Mouse (Mus musculus): Measurements from ENCODE around the gene Nfe2. TPM values are rescaled to one million over a fixed set of nuclear protein-coding genes. Genes with fewer than 3 reads are reported as not detected.
A peak's percentile ranks its signal among the peaks of the same experiment; 100 is the strongest.

The Nfe2 gene
- polyA plus RNA-seq, 1 experiment from 2014 or later, result 1.9 TPM

DNA sequence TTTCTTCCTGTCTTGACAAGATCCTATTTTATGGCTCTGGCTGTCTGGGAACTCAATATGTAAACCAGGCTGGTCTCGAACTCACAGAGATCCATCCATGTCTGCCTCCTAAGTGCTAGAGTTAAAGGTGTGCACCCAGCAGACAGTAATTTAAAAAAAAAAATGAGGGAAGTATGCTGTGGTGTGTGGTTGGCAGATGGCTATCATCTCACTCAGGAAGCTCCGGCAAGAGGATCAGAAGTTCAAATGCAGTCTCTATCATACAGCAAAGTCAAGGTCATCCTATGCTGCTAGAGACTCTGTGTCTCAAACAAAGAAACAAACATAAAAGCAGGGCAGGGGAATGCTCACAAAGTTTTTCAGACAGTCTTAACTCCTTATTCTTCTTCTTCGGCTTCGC lies 10.7 kb upstream of the Nfe2 start:
- no peaks in the 10 kb centered on the region for H3K27me3 ChIP-seq (replicated peaks; ENCODE audit: control insufficient read depth, insufficient read depth, low read length)
- WGBS, result 76% methylated on average over 4 of the region's 4 CpGs
- DNase-seq (ENCODE audit: low spot score), result no peak
- no peak for ATAC-seq (replicated peaks; ENCODE audit: low FRiP score, low TSS enrichment, low read depth)
- no peak overlapping the region for H3K4me3 ChIP-seq (ENCODE audit: low read depth, low read length)
- H3K9me3 ChIP-seq (ENCODE audit: control insufficient read depth, low read length), result no peaks in the 10 kb centered on the region
- no peaks in the 10 kb centered on the region for H3K36me3 ChIP-seq (ENCODE audit: control insufficient read depth, insufficient read depth, low read length)
- no peak overlapping the region for H3K4me2 ChIP-seq (ENCODE audit: low read length)
- no peak overlapping the region for H3K9ac ChIP-seq (ENCODE audit: low read length)
- no peak overlapping the region for H3K27ac ChIP-seq (ENCODE audit: low read depth)
- peaks cover 5% of the 10 kb centered on the region for H3K4me1 ChIP-seq (replicated peaks; ENCODE audit: control insufficient read depth, insufficient read depth, low read length)

GRCm38 (mm10) chr15:103264794-103265193 lies 6.6 kb upstream of the Nfe2 start:
- no peak overlapping the region for H3K27ac ChIP-seq (ENCODE audit: low read depth)
- no peak overlapping the region for H3K4me2 ChIP-seq (ENCODE audit: low read length)
- H3K4me3 ChIP-seq (ENCODE audit: low read depth, low read length), result no peak overlapping the region
- WGBS, result 87% methylated on average over 2 of the region's 2 CpGs
- H3K36me3 ChIP-seq (ENCODE audit: control insufficient read depth, insufficient read depth, low read length), result no peaks in the 10 kb centered on the region
- no peaks in the 10 kb centered on the region for H3K9me3 ChIP-seq (ENCODE audit: control insufficient read depth, low read length)
- ATAC-seq (replicated peaks; ENCODE audit: low FRiP score, low TSS enrichment, low read depth) (no peak), DNase-seq (ENCODE audit: low spot score) (no peak)
- H3K27me3 ChIP-seq (replicated peaks; ENCODE audit: control insufficient read depth, insufficient read depth, low read length), result no peaks in the 10 kb centered on the region
- H3K9ac ChIP-seq (ENCODE audit: low read length), result no peak overlapping the region
- H3K4me1 ChIP-seq (replicated peaks; ENCODE audit: control insufficient read depth, insufficient read depth, low read length), result no peaks in the 10 kb centered on the region

- Histone ChIP-seq H3K27me3 (replicated peaks; ENCODE audit: control insufficient read depth, insufficient read depth, low read length) (no peaks in the 10 kb centered on the region), H3K4me3 (ENCODE audit: low read depth, low read length) (no peak overlapping the region), H3K9me3 (ENCODE audit: control insufficient read depth, low read length) (no peaks in the 10 kb centered on the region), H3K4me1 (replicated peaks; ENCODE audit: control insufficient read depth, insufficient read depth, low read length) (peaks cover 2% of the 10 kb centered on the region), H3K36me3 (ENCODE audit: control insufficient read depth, insufficient read depth, low read length) (no peaks in the 10 kb centered on the region), H3K27ac (ENCODE audit: low read depth) (no peak overlapping the region), H3K9ac (ENCODE audit: low read length) (no peak overlapping the region), H3K4me2 (ENCODE audit: low read length) (no peak overlapping the region)
- ATAC-seq (replicated peaks; ENCODE audit: low FRiP score, low TSS enrichment, low read depth) (no peak), DNase-seq (ENCODE audit: low spot score) (no peak)
- WGBS, result 67% methylated on average over 1 of the region's 1 CpGs
Observed at GRCm38 (mm10) chr15:103259989-103260388, 1.8 kb upstream of the Nfe2 start.

DNA sequence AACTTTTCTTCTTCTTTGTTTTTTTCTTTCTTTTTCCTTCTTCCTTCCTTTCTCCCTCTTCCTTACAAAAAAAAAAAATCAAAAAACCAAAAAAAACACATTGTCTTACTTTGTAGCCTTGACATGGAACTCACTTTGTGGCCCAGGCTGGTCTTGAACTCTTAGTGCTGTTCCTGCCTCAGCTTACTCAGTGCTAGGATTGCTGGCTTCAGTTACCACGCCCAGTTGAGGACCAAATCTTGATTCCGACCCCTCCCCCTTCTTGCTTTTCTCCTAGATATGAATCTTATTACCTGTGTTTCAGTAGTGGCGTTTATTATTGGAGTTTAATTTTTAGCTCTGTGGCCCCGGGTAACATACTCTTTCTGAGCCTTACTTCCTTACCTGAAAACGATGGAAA lies 959 bp upstream of the Nfe2 start:
- Histone ChIP-seq H3K27ac (ENCODE audit: low read depth) (no peak overlapping the region), H3K9me3 (ENCODE audit: control insufficient read depth, low read length) (no peaks in the 10 kb centered on the region), H3K4me1 (replicated peaks; ENCODE audit: control insufficient read depth, insufficient read depth, low read length) (peaks cover 7% of the 10 kb centered on the region), H3K36me3 (ENCODE audit: control insufficient read depth, insufficient read depth, low read length) (no peaks in the 10 kb centered on the region), H3K9ac (ENCODE audit: low read length) (no peak overlapping the region), H3K4me2 (ENCODE audit: low read length) (no peak overlapping the region), H3K27me3 (replicated peaks; ENCODE audit: control insufficient read depth, insufficient read depth, low read length) (0 out of 2 replicates have a peak, but pooled peaks cover 3% of the 10 kb centered on the region), H3K4me3 (ENCODE audit: low read depth, low read length) (no peak overlapping the region)
- DNase-seq (ENCODE audit: low spot score), result no peak
- no peak for ATAC-seq (replicated peaks; ENCODE audit: low FRiP score, low TSS enrichment, low read depth)
- 83% methylated on average over 5 of the region's 5 CpGs for WGBS

GRCm38 (mm10) chr15:103256210-103256986 lies 1.8 kb downstream of the Nfe2 start:
- no peak overlapping the region for H3K27ac ChIP-seq (ENCODE audit: low read depth)
- ATAC-seq (replicated peaks; ENCODE audit: low FRiP score, low TSS enrichment, low read depth), result no peak
- peaks cover 7% of the 10 kb centered on the region for H3K4me1 ChIP-seq (replicated peaks; ENCODE audit: control insufficient read depth, insufficient read depth, low read length)
- no peaks in the 10 kb centered on the region for H3K36me3 ChIP-seq (ENCODE audit: control insufficient read depth, insufficient read depth, low read length)
- H3K9me3 ChIP-seq (ENCODE audit: control insufficient read depth, low read length), result no peaks in the 10 kb centered on the region
- no peak for DNase-seq (ENCODE audit: low spot score)
- H3K27me3 ChIP-seq (replicated peaks; ENCODE audit: control insufficient read depth, insufficient read depth, low read length), result 0 out of 2 replicates have a peak, but pooled peaks cover 3% of the 10 kb centered on the region
- H3K9ac ChIP-seq (ENCODE audit: low read length), result no peak overlapping the region
- no peak overlapping the region for H3K4me2 ChIP-seq (ENCODE audit: low read length)
- 91% methylated on average over 6 of the region's 6 CpGs for whole genome bisulfite sequencing
- H3K4me3 ChIP-seq (ENCODE audit: low read depth, low read length), result no peak overlapping the region

DNA sequence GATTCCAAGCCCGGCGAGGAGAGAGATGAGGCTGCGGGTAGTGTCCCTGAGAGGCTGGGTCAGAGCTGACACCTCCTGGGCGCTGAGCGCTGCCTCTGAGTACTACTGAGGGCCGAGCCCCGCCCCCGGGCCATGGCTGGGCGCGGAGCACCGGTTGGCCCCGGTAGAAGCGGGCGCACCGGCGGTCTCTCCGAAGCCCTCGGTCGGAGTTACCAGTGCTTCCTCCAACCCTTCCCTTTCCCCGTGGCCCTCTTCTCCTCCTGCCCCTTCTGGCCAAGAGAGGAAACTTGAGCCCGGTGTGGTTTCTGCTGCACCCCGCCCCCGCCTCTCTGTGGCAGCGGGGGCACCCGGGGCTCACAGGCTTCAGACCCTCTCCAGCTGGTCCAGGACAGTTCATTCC lies 3.0 kb downstream of the Nfe2 start:
- H3K9ac ChIP-seq (ENCODE audit: low read length), result peak overlapping the region; percentile 48
- 1% methylated on average over 25 of the region's 25 CpGs for WGBS
- H3K4me2 ChIP-seq (ENCODE audit: low read length), result peak overlapping the region; percentile 92
- no peak overlapping the region for H3K27ac ChIP-seq (ENCODE audit: low read depth)
- DNase-seq (ENCODE audit: low spot score), result peak; percentile 67
- 0 out of 2 replicates have a peak, but pooled peaks cover 3% of the 10 kb centered on the region for H3K27me3 ChIP-seq (replicated peaks; ENCODE audit: control insufficient read depth, insufficient read depth, low read length)
- H3K36me3 ChIP-seq (ENCODE audit: control insufficient read depth, insufficient read depth, low read length), result no peaks in the 10 kb centered on the region
- peaks cover 7% of the 10 kb centered on the region for H3K4me1 ChIP-seq (replicated peaks; ENCODE audit: control insufficient read depth, insufficient read depth, low read length)
- H3K4me3 ChIP-seq (ENCODE audit: low read depth, low read length), result peak overlapping the region; percentile 38
- no peaks in the 10 kb centered on the region for H3K9me3 ChIP-seq (ENCODE audit: control insufficient read depth, low read length)
- ATAC-seq (replicated peaks; ENCODE audit: low FRiP score, low TSS enrichment, low read depth), result 0 out of 2 replicates have a peak, but pooled peaks have one; percentile 18

GRCm38 (mm10) chr15:103253352-103253751 lies 4.9 kb downstream of the Nfe2 start:
- H3K9ac ChIP-seq (ENCODE audit: low read length), result no peak overlapping the region
- peaks cover 7% of the 10 kb centered on the region for H3K4me1 ChIP-seq (replicated peaks; ENCODE audit: control insufficient read depth, insufficient read depth, low read length)
- no peak overlapping the region for H3K4me3 ChIP-seq (ENCODE audit: low read depth, low read length)
- no peaks in the 10 kb centered on the region for H3K9me3 ChIP-seq (ENCODE audit: control insufficient read depth, low read length)
- 97% methylated on average over 1 of the region's 1 CpGs for WGBS
- ATAC-seq (replicated peaks; ENCODE audit: low FRiP score, low TSS enrichment, low read depth) (no peak), DNase-seq (ENCODE audit: low spot score) (no peak)
- H3K27ac ChIP-seq (ENCODE audit: low read depth), result no peak overlapping the region
- peaks cover 8% of the 10 kb centered on the region for H3K36me3 ChIP-seq (ENCODE audit: control insufficient read depth, insufficient read depth, low read length)
- H3K27me3 ChIP-seq (replicated peaks; ENCODE audit: control insufficient read depth, insufficient read depth, low read length), result 0 out of 2 replicates have a peak, but pooled peaks cover 3% of the 10 kb centered on the region
- no peak overlapping the region for H3K4me2 ChIP-seq (ENCODE audit: low read length)

- no peak for ATAC-seq (replicated peaks; ENCODE audit: low FRiP score, low TSS enrichment, low read depth)
- H3K9ac ChIP-seq (ENCODE audit: low read length), result no peak overlapping the region
Observed at GRCm38 (mm10) chr15:103252660-103253059, 5.5 kb downstream of the Nfe2 start.

DNA sequence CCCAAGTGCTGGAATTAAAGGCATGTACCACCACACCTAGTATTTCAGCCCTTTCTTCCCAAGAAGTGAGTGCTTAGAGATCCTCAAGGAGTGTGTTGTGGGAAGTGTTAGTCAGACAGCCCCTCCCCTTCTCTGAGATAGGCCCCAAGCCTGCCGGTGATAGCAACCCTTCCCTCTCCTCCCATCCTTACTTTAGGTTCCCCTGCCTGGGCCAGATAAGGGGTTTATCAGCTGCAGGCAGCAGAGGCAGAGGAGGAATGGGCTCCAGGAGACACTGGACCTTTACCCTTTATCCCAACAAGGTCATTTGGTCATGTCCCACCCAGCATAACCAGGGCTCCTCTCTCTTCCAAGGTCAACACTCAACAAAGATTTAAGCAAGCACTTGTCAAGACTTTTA lies 6.6 kb downstream of the Nfe2 start:
- ATAC-seq (replicated peaks; ENCODE audit: low FRiP score, low TSS enrichment, low read depth), result no peak
- Histone ChIP-seq H3K4me2 (ENCODE audit: low read length) (no peak overlapping the region), H3K4me1 (replicated peaks; ENCODE audit: control insufficient read depth, insufficient read depth, low read length) (peaks cover 7% of the 10 kb centered on the region), H3K27ac (ENCODE audit: low read depth) (no peak overlapping the region), H3K9me3 (ENCODE audit: control insufficient read depth, low read length) (no peaks in the 10 kb centered on the region), H3K36me3 (ENCODE audit: control insufficient read depth, insufficient read depth, low read length) (peaks cover 25% of the 10 kb centered on the region), H3K9ac (ENCODE audit: low read length) (no peak overlapping the region), H3K4me3 (ENCODE audit: low read depth, low read length) (no peak overlapping the region), H3K27me3 (replicated peaks; ENCODE audit: control insufficient read depth, insufficient read depth, low read length) (0 out of 2 replicates have a peak, but pooled peaks cover 3% of the 10 kb centered on the region)
- DNase-seq (ENCODE audit: low spot score), result no peak
- WGBS, result 33% methylated on average over 1 of the region's 1 CpGs

More at GRCm38 (mm10) chr15:103252660-103253059, 5.5 kb downstream of the Nfe2 start:
- Histone ChIP-seq H3K36me3 (ENCODE audit: control insufficient read depth, insufficient read depth, low read length) (peaks cover 15% of the 10 kb centered on the region), H3K4me3 (ENCODE audit: low read depth, low read length) (no peak overlapping the region), H3K9me3 (ENCODE audit: control insufficient read depth, low read length) (no peaks in the 10 kb centered on the region), H3K27ac (ENCODE audit: low read depth) (no peak overlapping the region), H3K4me2 (ENCODE audit: low read length) (no peak overlapping the region), H3K4me1 (replicated peaks; ENCODE audit: control insufficient read depth, insufficient read depth, low read length) (peaks cover 7% of the 10 kb centered on the region), H3K27me3 (replicated peaks; ENCODE audit: control insufficient read depth, insufficient read depth, low read length) (0 out of 2 replicates have a peak, but pooled peaks cover 3% of the 10 kb centered on the region)
- no peak for DNase-seq (ENCODE audit: low spot score)
- WGBS, result 85% methylated on average over 3 of the region's 3 CpGs

All from intestine, embryonic 14.5 days (tissue).